Mouse (Mus musculus) C2C12 (cell line): ENCODE results near the gene Sec14l1.

ENCODE experiments used
- CTCF ChIP-seq: IDR thresholded peaks from one replicate; pipeline ENCODE4 v1.5.1; 2011; ENCODE audit not compliant: control insufficient read depth, insufficient read depth, insufficient read length
- MYOG ChIP-seq: IDR thresholded peaks from one replicate; pipeline ENCODE4 v1.6.1; 2011; ENCODE audit not compliant: control insufficient read depth, insufficient read length; ENCODE audit errors: extremely low read depth

DNA sequence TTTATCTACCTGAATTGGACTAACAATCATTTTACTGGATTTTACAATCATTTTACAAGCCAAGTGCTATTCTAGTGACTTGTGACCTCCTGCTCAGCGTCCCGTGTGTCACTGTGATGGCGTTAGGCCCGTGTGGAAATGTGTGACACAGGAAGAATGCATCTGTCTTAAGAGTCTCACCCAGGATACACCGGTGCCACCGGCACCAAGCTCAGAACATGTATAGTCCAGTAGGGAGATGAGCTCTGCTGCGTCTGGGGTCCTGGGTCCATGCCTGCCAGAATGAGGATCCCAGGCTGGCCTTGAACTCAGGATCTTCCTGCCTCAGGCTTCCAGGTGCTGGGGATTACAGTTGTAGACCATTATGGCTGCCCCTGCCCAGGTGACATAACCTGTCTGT is 2.8 kb downstream of the Sec14l1 start:
- TF ChIP-seq CTCF = no peak
- no peak for TF ChIP-seq MYOG
